Mouse (Mus musculus): ENCODE measurements around the gene Pdlim4. TPM values are rescaled to one million over a fixed set of nuclear protein-coding genes. Genes with fewer than 3 reads are reported as not detected.

The Pdlim4 gene
- polyA plus RNA-seq (2012; rRNA removed): 26.0 and 38.9 TPM in 2 replicates

GRCm38 (mm10) chr11:54068520-54069371 is at the start of gene Pdlim4:
TSS of gene Pdlim4 (minus strand) at chr11:54069014.
- TF ChIP-seq POLR2A (IDR thresholded peaks at IDR 0.05; ENCODE audit: borderline replicate concordance, extremely low read depth, insufficient read depth, insufficient read length, poor library complexity, severe bottlenecking) (peak; percentile 44), CTCF (IDR thresholded peaks at IDR 0.05; ENCODE audit: borderline replicate concordance, extremely low read depth, insufficient read depth, insufficient read length) (no peak)
- DNase-seq (ENCODE audit: low read depth): peak; percentile 82

- TF ChIP-seq POLR2A (IDR thresholded peaks at IDR 0.05; ENCODE audit: borderline replicate concordance, extremely low read depth, insufficient read depth, insufficient read length, poor library complexity, severe bottlenecking) (no peak), CTCF (IDR thresholded peaks at IDR 0.05; ENCODE audit: borderline replicate concordance, extremely low read depth, insufficient read depth, insufficient read length) (no peak)
- DNase-seq (ENCODE audit: low read depth): no peak
Observed at GRCm38 (mm10) chr11:54117096-54117495, 48.3 kb upstream of the Pdlim4 start.

GRCm38 (mm10) chr11:54116406-54116805 is 47.6 kb upstream of the Pdlim4 start:
- DNase-seq (ENCODE audit: low read depth): no peak
- no peak for TF ChIP-seq POLR2A (IDR thresholded peaks at IDR 0.05; ENCODE audit: borderline replicate concordance, extremely low read depth, insufficient read depth, insufficient read length, poor library complexity, severe bottlenecking)
- no peak for TF ChIP-seq CTCF (IDR thresholded peaks at IDR 0.05; ENCODE audit: borderline replicate concordance, extremely low read depth, insufficient read depth, insufficient read length)

GRCm38 (mm10) chr11:54115911-54116310 is 47.1 kb upstream of the Pdlim4 start:
- no peak for TF ChIP-seq CTCF (IDR thresholded peaks at IDR 0.05; ENCODE audit: borderline replicate concordance, extremely low read depth, insufficient read depth, insufficient read length)
- TF ChIP-seq POLR2A (IDR thresholded peaks at IDR 0.05; ENCODE audit: borderline replicate concordance, extremely low read depth, insufficient read depth, insufficient read length, poor library complexity, severe bottlenecking): no peak
- DNase-seq (ENCODE audit: low read depth): no peak

GRCm38 (mm10) chr11:54115301-54115700 is 46.5 kb upstream of the Pdlim4 start:
- TF ChIP-seq CTCF (IDR thresholded peaks at IDR 0.05; ENCODE audit: borderline replicate concordance, extremely low read depth, insufficient read depth, insufficient read length) (no peak), POLR2A (IDR thresholded peaks at IDR 0.05; ENCODE audit: borderline replicate concordance, extremely low read depth, insufficient read depth, insufficient read length, poor library complexity, severe bottlenecking) (no peak)
- DNase-seq (ENCODE audit: low read depth): no peak

GRCm38 (mm10) chr11:54114746-54115145 is 45.9 kb upstream of the Pdlim4 start:
- DNase-seq (ENCODE audit: low read depth): no peak
- TF ChIP-seq POLR2A (IDR thresholded peaks at IDR 0.05; ENCODE audit: borderline replicate concordance, extremely low read depth, insufficient read depth, insufficient read length, poor library complexity, severe bottlenecking): no peak
- no peak for TF ChIP-seq CTCF (IDR thresholded peaks at IDR 0.05; ENCODE audit: borderline replicate concordance, extremely low read depth, insufficient read depth, insufficient read length)

GRCm38 (mm10) chr11:54113352-54113751 is 44.5 kb upstream of the Pdlim4 start:
- peak; percentile 77 for DNase-seq (ENCODE audit: low read depth)
- TF ChIP-seq CTCF (IDR thresholded peaks at IDR 0.05; ENCODE audit: borderline replicate concordance, extremely low read depth, insufficient read depth, insufficient read length) (no peak), POLR2A (IDR thresholded peaks at IDR 0.05; ENCODE audit: borderline replicate concordance, extremely low read depth, insufficient read depth, insufficient read length, poor library complexity, severe bottlenecking) (no peak)

- DNase-seq (ENCODE audit: low read depth): peak; percentile 98
Observed at GRCm38 (mm10) chr11:54112920-54113319, 44.1 kb upstream of the Pdlim4 start.

GRCm38 (mm10) chr11:54111976-54112741 is 43.3 kb upstream of the Pdlim4 start:
- peak; percentile 85 for DNase-seq (ENCODE audit: low read depth)
- TF ChIP-seq POLR2A (IDR thresholded peaks at IDR 0.05; ENCODE audit: borderline replicate concordance, extremely low read depth, insufficient read depth, insufficient read length, poor library complexity, severe bottlenecking) (no peak), CTCF (IDR thresholded peaks at IDR 0.05; ENCODE audit: borderline replicate concordance, extremely low read depth, insufficient read depth, insufficient read length) (no peak)

More at GRCm38 (mm10) chr11:54112920-54113319, 44.1 kb upstream of the Pdlim4 start:
- peak; percentile 34; the same call in 1 of the 2 replicates for TF ChIP-seq POLR2A (IDR thresholded peaks at IDR 0.05; ENCODE audit: borderline replicate concordance, extremely low read depth, insufficient read depth, insufficient read length, poor library complexity, severe bottlenecking)
- TF ChIP-seq CTCF (IDR thresholded peaks at IDR 0.05; ENCODE audit: borderline replicate concordance, extremely low read depth, insufficient read depth, insufficient read length): no peak

- TF ChIP-seq POLR2A (IDR thresholded peaks at IDR 0.05; ENCODE audit: borderline replicate concordance, extremely low read depth, insufficient read depth, insufficient read length, poor library complexity, severe bottlenecking) (no peak), CTCF (IDR thresholded peaks at IDR 0.05; ENCODE audit: borderline replicate concordance, extremely low read depth, insufficient read depth, insufficient read length) (no peak)
- no peak for DNase-seq (ENCODE audit: low read depth)
Observed at GRCm38 (mm10) chr11:54111291-54111690, 42.5 kb upstream of the Pdlim4 start.

- TF ChIP-seq CTCF (IDR thresholded peaks at IDR 0.05; ENCODE audit: borderline replicate concordance, extremely low read depth, insufficient read depth, insufficient read length): no peak
- TF ChIP-seq POLR2A (IDR thresholded peaks at IDR 0.05; ENCODE audit: borderline replicate concordance, extremely low read depth, insufficient read depth, insufficient read length, poor library complexity, severe bottlenecking): no peak
- no peak for DNase-seq (ENCODE audit: low read depth)
Observed at GRCm38 (mm10) chr11:54108894-54109293, 40.1 kb upstream of the Pdlim4 start.

All from brain, embryonic 14.5 days (tissue).